Mouse (Mus musculus): ENCODE measurements at regions not wholly inside any gene's neighbourhood (a gene's known extent, or its start where the extent isn't known, plus 50 kb on each side); places are given as distances from the start of the nearest gene placed in this dataset.

- no peak for DNase-seq
Observed at GRCm38 (mm10) chr6:17157270-17157669, 92.3 kb downstream of the Tes start.

DNA sequence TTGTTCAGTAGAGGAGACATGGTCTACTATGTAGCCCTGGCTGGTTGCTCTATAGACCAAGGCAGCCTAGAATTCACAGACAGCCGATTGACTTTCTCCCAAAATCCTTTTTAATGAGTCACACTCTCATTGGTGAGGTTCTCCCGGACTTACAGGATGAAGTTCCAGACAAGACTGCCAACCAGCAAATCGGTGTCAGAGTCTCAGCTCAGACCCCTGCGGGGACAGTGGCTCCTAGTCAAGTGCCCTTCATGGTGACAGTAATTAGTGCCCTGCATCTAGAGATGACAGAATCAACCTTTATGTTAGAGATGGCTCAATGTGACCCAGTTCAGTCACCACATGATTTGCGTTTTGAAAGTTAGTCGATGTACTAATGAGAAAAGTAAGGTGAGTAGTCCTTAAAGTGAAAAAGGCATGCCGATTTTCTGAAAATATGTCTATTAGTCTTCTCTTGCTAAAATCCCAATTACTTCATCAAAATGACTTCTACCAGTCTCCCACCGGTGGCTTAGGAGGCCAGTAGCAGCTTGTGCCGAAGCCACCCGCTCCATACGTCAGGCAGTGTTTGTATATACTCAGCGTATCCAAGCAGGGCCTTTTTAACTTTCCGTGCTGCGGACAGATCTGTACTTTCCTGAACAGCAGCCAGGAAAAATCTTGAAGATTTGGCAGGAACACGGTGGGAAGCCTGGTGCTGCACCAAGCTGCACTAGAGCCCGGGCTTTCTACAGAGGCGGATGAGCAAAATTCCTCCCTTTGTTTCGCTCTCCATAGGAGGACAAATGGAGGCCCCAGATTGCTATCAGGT lies 105.2 kb downstream of the Tes start:
- DNase-seq, result no peak

DNA sequence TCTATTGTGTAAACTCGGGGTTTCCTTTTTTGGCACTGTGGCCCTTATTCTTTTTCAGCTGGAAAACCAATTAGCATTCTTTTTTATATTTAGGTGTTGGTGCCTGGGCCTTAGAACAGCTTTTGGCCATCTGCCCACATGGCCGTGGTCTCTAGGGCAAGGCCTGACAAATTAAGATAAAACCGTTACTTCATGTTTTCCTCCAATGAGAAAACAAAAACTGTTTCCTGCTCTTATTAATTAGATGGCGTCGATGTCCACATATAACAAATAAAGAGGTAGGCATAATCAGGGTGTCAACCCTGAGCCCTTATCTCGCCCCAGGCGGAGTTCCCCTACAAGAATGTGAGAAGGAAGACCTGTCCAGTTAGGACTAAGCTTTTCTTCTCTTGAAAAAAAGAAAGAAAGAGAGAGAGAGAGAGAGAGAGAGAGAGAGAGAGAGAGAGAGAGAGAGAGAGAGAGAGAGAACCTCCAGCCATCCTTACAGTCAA lies 105.9 kb downstream of the Tes start:
- DNase-seq, result no peak

DNA sequence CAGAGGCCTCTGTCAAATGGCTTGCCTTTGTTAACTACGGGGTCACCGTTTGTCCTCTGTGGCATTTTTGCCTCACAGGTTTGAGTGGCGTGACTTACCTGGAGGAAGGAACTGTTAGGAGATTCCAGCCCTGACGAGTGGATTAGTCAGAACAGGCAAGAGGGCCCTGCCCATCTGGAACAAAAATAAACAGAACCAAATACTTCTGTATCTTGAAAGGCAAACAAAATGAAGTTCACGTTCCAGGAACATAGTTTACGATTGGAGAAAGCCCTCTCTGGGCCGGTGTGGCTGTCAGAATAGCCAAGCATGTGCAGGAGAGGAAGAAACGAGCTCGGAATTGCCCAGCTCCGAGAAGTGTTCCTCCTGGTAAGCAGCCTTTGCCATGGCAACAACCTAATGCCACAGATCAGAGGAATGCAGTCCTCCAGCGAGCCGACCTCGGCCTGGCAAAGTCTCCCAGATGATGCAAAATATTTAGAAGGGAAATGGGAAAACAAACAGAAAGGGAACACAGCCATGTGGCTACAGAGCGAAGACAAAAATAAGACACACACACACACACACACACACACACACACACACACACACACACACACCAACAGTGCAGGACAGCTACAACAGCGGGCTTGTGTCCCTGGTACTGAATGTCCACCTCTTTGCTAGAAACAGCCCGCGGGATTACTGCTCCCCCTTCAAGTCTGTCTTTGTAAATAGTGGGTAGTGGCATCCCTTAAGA lies 106.5 kb downstream of the Tes start:
- no peak for DNase-seq

DNA sequence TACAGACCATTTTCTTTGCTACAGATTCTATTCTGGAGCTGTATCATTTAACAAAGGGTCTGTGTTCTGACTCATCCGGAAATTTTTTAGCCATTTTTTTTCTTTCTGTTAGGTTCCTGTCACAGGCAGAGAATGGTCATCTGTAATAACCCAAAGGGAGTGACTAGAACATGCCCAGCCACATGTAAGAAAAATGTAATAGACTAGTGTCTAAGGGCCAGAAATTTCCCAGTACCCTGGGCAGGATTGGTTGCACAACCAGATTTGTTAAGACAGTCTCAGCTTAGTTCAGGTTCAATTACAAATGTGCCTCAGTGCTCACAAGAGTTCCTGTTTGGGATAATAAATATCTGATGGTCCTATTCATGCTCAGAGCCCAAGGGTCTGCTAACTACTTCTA lies 107.1 kb downstream of the Tes start:
- no peak for DNase-seq

DNA sequence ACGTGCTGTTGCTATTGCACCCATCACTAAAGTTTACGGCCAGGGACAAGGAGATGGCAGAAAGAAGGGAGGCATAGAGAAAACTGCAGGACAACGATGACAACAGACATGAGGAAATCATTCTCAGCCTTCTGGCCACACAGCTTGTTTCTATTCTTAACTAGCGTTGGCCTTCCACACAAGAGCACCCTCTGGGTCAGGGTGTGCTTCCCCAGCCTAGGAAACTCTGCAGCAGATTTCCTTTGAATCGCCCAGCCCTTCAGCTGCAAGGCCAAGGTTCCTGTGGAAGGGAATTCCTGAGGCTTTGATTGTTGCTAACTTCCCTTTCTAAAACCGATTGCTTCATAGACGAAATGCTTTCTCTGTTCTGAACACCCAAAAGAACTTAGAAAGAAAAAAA lies 103.8 kb upstream of the Cav2 start:
- DNase-seq, result no peak

DNA sequence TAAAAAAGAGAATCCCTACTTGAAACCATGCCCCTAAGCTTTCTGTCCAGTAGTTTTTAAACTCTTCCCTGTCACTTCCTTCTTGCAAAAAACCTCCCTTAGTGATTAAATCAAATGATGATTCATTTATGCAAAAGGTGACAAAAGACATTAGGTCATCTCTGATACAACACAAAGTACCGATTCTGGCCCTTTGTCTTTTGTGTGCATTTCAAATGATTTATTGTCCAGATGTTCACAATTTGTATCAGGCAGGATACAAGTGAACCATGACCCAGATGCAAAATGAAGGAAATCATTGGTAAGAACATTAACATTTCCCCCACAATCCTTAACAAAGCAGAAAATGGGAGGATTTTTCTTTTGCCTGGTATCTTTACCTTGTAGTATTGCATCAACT lies 101.5 kb upstream of the Cav2 start:
- DNase-seq, result no peak

GRCm38 (mm10) chr6:17186604-17187003 lies 94.4 kb upstream of the Cav2 start:
- DNase-seq, result no peak

- DNase-seq, result no peak
Observed at GRCm38 (mm10) chr6:17187106-17187505, 93.9 kb upstream of the Cav2 start.

GRCm38 (mm10) chr6:17195538-17195937 lies 85.4 kb upstream of the Cav2 start:
- DNase-seq, result no peak

DNA sequence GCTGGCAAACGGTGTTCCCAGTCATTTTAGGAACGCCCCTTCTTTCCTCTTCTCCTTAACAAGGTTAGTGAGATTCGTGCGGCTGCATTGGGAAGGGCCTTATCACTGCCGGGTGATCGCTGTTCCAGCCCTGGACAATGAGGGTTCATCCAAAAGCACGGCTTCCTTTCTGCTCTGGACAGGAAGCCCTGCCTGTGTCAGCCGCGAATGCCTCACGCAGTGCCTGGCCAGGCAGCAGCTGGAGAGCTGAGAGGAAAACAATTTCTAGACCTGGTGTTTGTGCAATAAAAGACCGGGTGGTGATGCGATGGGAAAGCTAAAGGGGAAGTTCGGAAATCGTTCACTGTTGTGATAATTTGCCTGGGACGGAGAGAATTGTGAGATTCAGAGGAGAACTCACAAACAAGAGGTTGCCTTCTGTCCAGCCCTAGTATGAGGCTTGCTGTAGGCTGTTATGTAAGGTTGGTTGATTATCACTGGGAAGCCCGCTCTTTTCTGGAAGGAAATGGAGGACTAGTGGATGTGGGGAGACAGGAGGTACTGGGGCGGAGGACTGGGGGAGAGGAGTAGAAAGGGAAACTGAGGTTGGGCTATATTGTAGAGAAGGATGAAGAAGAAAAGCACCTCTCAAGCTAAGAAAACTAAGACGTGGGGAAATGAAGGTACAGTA lies 83.1 kb upstream of the Cav2 start:
- DNase-seq, result peak; percentile 5

DNA sequence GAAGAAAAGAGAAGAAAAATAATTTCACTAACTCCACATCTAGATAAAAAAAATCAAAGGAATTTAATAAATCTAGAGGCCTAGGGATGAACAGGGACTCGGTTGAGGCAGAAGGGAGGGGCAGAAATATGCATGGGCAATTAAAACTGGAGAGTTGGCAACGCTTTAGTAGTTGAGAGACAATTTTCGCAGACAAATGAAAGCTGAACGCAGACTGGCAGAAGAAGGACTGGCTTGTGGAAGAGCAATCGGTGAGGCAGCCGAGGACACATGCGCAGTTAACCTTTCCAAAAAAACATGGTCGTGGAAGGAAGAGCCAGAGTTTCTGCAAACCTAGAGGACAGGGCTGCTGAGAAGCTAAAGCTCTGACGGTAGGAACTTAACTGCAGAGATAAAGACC lies 82.1 kb upstream of the Cav2 start:
- no peak for DNase-seq

DNA sequence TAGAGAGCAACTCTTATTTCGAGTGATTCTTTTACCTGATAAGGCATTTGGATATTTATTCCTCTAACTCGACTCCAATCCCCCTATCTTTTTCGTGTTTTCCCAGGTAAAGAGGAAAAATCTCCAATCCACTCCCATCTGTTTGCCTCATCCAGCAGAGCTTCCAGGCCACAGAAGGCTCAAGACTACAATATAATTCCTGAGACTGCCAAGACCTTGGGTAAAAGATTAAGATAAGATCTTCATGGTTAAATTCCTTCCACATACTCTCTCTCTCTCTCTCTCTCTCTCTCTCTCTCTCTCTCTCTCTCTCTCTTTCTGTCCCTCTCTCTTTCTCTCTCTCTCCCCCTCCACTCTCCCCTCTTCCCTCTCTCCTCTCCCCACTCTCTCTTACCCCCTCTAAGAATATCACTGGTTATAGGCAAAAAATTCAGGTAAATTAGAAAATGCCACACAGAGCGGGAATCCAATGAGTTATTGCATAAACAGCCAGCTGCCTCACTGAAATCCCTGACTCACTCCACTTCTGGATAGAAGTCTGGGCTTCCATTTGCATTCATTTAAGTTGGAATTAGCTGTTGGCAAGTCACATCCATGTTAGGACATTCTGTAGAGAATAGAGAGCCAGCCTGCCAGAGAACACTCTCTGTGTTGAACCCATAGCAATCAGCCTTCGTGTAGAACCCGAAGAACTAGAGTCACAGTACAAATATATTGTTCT lies 78.9 kb upstream of the Cav2 start:
- DNase-seq, result no peak

- no peak for DNase-seq
Observed at GRCm38 (mm10) chr6:17203302-17203701, 77.7 kb upstream of the Cav2 start.

DNA sequence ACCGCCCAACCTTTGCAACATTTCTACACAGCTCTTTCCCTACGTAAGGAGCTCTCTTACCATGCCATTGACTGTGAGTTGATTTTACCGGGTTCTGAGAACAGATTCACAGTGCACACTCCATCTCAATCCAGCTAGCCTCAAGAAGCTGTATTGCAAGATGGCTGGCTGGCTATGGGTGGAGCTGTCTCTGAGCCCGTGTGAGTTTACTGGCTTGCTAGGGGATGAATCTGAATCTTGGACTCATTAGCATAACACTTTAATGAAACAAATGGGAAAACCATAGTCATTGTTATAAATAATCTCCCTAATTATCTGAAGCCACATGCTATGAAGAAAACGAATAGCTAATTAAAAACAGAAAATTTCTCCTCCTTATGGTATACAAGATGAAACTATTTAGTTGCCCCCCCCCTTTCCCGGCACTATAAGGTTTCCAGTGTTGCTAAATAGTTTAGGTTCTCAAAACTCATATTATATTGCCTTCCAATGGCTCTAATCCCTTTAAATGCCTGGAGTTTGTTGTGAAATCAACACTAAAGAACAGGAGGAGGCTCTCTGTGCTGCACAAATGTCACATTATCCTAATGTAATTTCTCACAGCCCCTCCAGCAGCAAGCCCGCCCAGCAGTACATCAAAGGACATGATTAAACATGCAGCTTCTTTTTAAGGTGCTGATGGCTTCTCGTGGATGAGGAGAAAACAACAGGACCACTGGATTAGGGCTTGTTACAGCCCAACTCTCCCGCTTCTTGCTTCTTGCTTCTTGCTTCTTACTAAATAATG lies 76.9 kb upstream of the Cav2 start:
- DNase-seq, result no peak

DNA sequence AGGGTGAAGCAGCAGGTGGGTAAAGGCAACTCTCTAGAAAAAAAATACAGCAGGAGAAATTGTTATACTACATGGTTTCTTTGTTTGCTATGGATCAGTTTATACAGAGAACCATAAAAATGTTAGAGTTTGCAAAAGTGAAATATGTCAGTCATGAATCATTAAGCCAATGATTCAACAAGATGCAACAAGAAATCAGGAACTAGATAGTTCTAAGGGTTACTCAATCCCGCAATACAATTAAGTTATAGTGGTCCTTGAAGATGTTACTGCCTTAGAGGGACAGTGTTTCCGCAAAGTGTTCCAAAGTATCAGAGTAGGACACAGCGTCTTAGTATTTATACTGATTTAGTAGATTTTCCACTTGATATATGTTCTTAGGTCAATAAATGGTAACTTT lies 74.1 kb upstream of the Cav2 start:
- DNase-seq, result no peak

- DNase-seq, result no peak
Observed at GRCm38 (mm10) chr6:17209792-17210191, 71.2 kb upstream of the Cav2 start.

GRCm38 (mm10) chr6:17211346-17211745 lies 69.6 kb upstream of the Cav2 start:
- no peak for DNase-seq

GRCm38 (mm10) chr6:17214774-17215173 lies 66.2 kb upstream of the Cav2 start:
- no peak for DNase-seq

GRCm38 (mm10) chr6:17216442-17216841 lies 64.5 kb upstream of the Cav2 start:
- DNase-seq, result no peak

DNA sequence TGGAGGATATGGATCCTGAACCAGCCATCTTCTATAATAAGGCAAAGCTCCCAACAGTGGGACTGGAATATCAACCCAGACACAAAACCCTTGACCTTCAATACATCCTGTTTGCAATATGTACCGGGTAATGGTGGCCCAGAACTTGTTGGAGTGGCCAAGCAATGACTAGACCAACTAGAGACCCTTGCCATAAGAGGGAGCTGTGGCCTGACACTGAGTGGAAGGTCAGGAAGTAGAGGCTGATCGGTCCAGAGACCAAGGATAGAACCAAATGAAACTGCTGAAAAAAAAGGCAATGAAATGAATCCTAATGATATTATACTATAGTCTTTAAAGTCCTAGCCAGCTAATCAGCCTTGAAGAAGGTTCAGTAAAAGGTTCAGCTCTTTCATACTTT lies 57.2 kb upstream of the Cav2 start:
- no peak for DNase-seq

DNA sequence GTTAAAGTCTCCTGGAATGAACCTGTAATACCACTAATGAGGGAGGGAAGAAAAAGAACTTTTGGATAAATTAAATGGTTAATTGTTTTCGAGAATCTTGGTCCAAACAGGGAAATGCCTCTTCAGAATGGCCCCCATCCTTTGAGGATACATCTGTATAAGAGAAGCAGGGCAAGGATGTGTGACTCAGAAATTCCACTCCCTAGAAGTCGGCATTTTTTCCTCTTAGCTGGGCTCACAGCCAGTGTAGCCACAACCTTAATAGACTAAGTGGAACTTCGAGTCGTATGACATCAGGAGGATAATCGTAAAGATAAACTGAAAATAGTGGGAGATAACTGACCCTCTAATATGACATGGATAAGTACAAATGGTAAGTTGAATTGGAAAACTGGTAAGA lies 56.1 kb upstream of the Cav2 start:
- no peak for DNase-seq
